Mouse (Mus musculus) B cell, adult 62 days (primary cell): ENCODE results near the gene Ppp2r1b. TPM values are rescaled to one million over a fixed set of nuclear protein-coding genes. Genes with fewer than 3 reads are reported as not detected.

ENCODE experiments used
- total RNA-seq: library from RNA; stranded (reverse); gene quantifications from 4 replicates; pipeline ENCODE4 v1.2.4, GENCODE M21; 2023

The Ppp2r1b gene
- 42.9 to 47.9 TPM (median 46.1 TPM) in 4 replicates for total RNA-seq

DNA sequence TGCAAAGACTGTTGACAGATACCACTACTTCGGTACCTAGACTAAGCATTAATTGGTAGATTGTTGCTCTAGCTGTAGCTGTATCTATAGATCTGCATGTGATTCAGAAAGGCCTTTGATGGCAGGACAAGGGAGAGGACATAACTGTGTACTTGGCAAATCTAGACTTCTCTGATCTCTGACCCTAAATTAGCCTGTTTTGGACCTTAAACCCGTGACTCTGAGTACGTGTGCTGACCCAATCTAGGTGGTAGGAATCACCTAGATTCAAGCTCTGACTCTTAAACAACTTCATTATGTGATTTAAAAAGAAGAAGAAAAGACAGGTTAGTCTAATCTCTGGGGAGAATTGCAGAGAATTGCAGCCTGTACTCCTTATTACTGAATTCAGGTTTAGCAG is at the start of gene Ppp2r1b:
Ppp2r1b (plus strand) TSS at position 221 of the 400 bp plus-strand sequence.

Other genes with a start within 250 kb of the Ppp2r1b start
- 48.6 to 58.1 TPM (median 54.7 TPM) in 4 replicates for gene Sdhd, start 241.5 kb upstream of the Ppp2r1b start, total RNA-seq
- gene Timm8b, start 241.4 kb upstream of the Ppp2r1b start, total RNA-seq = 52.9 to 54.8 TPM (median 54.1 TPM) in 4 replicates
- 0.49 to 1.3 TPM (median 0.75 TPM) in 4 replicates for gene Pih1d2, start 228.0 kb upstream of the Ppp2r1b start, total RNA-seq
- 26.2 to 33.0 TPM (median 28.9 TPM) in 4 replicates for gene Nkapd1, start 227.8 kb upstream of the Ppp2r1b start, total RNA-seq
- 17.2 to 28.0 TPM (median 25.0 TPM) in 4 replicates for gene Dlat, start 185.5 kb upstream of the Ppp2r1b start, total RNA-seq
- gene Dixdc1, start 105.8 kb upstream of the Ppp2r1b start, total RNA-seq = not detected in 4 replicates
- not detected in 4 replicates for gene 2310030G06Rik, start 98.8 kb upstream of the Ppp2r1b start, total RNA-seq
- gene Cryab, start 94.0 kb upstream of the Ppp2r1b start, total RNA-seq = 0.85 TPM in 1 of 4 replicates, not detected in the others
- not detected in 4 replicates for gene Hspb2, start 92.9 kb upstream of the Ppp2r1b start, total RNA-seq
- 17.6 to 21.2 TPM (median 19.4 TPM) in 4 replicates for gene Fdxacb1, start 77.1 kb upstream of the Ppp2r1b start, total RNA-seq
- 21.3 to 29.7 TPM (median 25.0 TPM) in 4 replicates for gene Alg9, start 70.3 kb upstream of the Ppp2r1b start, total RNA-seq
- gene 1110032A03Rik, start 69.8 kb upstream of the Ppp2r1b start, total RNA-seq = 24.8 to 31.6 TPM (median 29.4 TPM) in 4 replicates
- 37.7 to 42.4 TPM (median 39.7 TPM) in 4 replicates for gene Sik2, start 163.8 kb downstream of the Ppp2r1b start, total RNA-seq
- gene Btg4, start 215.6 kb downstream of the Ppp2r1b start, total RNA-seq = not detected in 4 replicates
- gene Layn, start 231.8 kb downstream of the Ppp2r1b start, total RNA-seq = 0.31 TPM in 1 of 4 replicates, not detected in the others